In the genomic region with DNA sequence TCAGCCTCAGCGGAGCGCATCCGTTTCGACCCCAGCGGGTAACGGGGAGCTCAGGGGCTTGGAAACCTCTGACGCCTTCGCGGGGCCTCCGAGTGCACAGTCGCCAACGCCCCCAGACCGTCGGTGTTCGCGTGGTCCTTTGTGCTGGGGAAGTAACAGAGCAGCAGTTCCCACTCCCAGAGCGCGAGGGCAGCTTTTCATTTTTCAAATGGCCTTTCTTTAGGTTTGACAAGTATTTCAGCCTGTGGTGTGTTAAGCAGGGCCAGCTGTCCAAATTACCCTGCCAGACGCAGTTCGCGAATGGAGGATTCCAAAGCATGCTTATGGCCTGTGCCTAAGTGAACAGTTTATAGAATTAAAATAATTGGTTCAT, we compare ENCODE assay signal across 8 mouse cellular contexts. TPM values are rescaled to one million over a fixed set of nuclear protein-coding genes. Genes with fewer than 3 reads are reported as not detected.
DNase-seq lines count a peak whose midpoint lies in the region; ATAC-seq and TF ChIP-seq lines count a peak whose summit lies in the region.

No protein-coding gene starts in this region.

- peaks cover 30% of the 10 kb centered on the region for H3K4me1 ChIP-seq in heart, postnatal 0 days (ENCODE audit: control insufficient read depth, insufficient read depth)

- H3K9me3 ChIP-seq in heart, postnatal 0 days (replicated peaks; ENCODE audit: control insufficient read depth, low read length): no peaks in the 10 kb centered on the region

- no peak for TF ChIP-seq EP300 in heart, postnatal 0 days (IDR thresholded peaks at IDR 0.05; ENCODE audit: low read depth)

- peak; percentile 78 for ATAC-seq in heart, postnatal 0 days (ENCODE audit: insufficient read depth, low read depth)

- no peaks in the 10 kb centered on the region for H3K27me3 ChIP-seq in heart, postnatal 0 days (ENCODE audit: control insufficient read depth, insufficient read depth, low read length)

- TF ChIP-seq CTCF in heart, postnatal 0 days (IDR thresholded peaks at IDR 0.05; ENCODE audit: low read depth): peak; percentile 20

- peak; percentile 77 for DNase-seq in heart, postnatal 0 days (ENCODE audit: low spot score)
- no peak for DNase-seq in heart, adult 8-10 months (ENCODE audit: low spot score)
- peak; percentile 82 for DNase-seq in NIH3T3 (ENCODE audit: low read depth)
- peak; percentile 80 for DNase-seq in forelimb bud, embryonic 11.5 days (ENCODE audit: low read depth, low spot score)
- DNase-seq in mesoderm, embryonic 11.5 days (ENCODE audit: low read depth, low spot score): peak; percentile 88
- DNase-seq in thymus, adult 18-20 months: no peak
- no peak for DNase-seq in T-cell, adult 2 months (ENCODE audit: low spot score)
- no peak for DNase-seq in adrenal gland, adult 18-20 months (ENCODE audit: low spot score in 2 of 2)

- peak overlapping the region; percentile 98 for H3K4me3 ChIP-seq in heart, postnatal 0 days (ENCODE audit: low read depth, low read length)

- peak overlapping the region; percentile 63 for H3K4me2 ChIP-seq in heart, postnatal 0 days (ENCODE audit: low read depth, low read length)

- WGBS in heart, postnatal 0 days: under 1% methylated on average over 21 of the region's 21 CpGs

- peak overlapping the region; percentile 100 for H3K9ac ChIP-seq in heart, postnatal 0 days (replicated peaks; ENCODE audit: low read depth, low read length)

- peak overlapping the region; percentile 99 for H3K27ac ChIP-seq in heart, postnatal 0 days (ENCODE audit: low read depth)

- no peaks in the 10 kb centered on the region for H3K36me3 ChIP-seq in heart, postnatal 0 days (replicated peaks; ENCODE audit: control insufficient read depth, insufficient read depth, low read length)

RNA-seq across cellular contexts. Expression of a gene that starts 0.4 kb away (rescaled TPM):
- 46.1 and 52.8 TPM in 2 replicates for total RNA-seq in heart, postnatal 0 days (2014; rRNA removed; ENCODE audit: low replicate concordance)
- polyA plus RNA-seq in heart, postnatal 0 days (2015; fragmentation: Nextera tagmentation; extraction: Ambion mirVana): 99.0 and 105 TPM in 2 replicates
- 10 to 100 TPM; 38.8 to 47.5 (median 44.8) TPM for total RNA-seq in heart, adult 8-10 months (2022)
- total RNA-seq in adrenal gland, adult 18-20 months (2021): 100 to 1,000 TPM; 116 to 128 TPM

RNA-seq across cellular contexts. Expression of a gene that starts 53.7 kb away (rescaled TPM):
- 11.4 and 23.6 TPM in 2 replicates for total RNA-seq in heart, postnatal 0 days (2014; rRNA removed; ENCODE audit: low replicate concordance)
- 18.6 and 19.1 TPM in 2 replicates for polyA plus RNA-seq in heart, postnatal 0 days (2015; fragmentation: Nextera tagmentation; extraction: Ambion mirVana)
- total RNA-seq in heart, adult 8-10 months (2022): 1 to 10 TPM; 7.0 to 8.4 (median 7.8) TPM
- 10 to 100 TPM in 1 of 2 experiments, 1 to 10 TPM in 1; 9.1 to 11.0 TPM for total RNA-seq in adrenal gland, adult 18-20 months (2021)

Comparison
In these comparisons a context has a peak if more than half of its experiments do, and no peak if none do; other contexts are left out.
1. DNase-seq: peak in heart, postnatal 0 days (single experiment), NIH3T3 (single experiment), forelimb bud, embryonic 11.5 days (single experiment) and mesoderm, embryonic 11.5 days (single experiment); none in heart, adult 8-10 months (single experiment), thymus, adult 18-20 months (0 of 2), T-cell, adult 2 months (single experiment) and adrenal gland, adult 18-20 months (0 of 2).